Mouse (Mus musculus) ES-Bruce4 (cell line): ENCODE results near the gene Ypel3. TPM values are rescaled to one million over a fixed set of nuclear protein-coding genes. Genes with fewer than 3 reads are reported as not detected.

Experiments
- H3K27ac ChIP-seq: 2 replicates; pipeline ENCODE4 v1.5.1; 2012; ENCODE audit warnings: low read length, inconsistent platforms; ENCODE audit not compliant: insufficient read depth
- H3K27me3 ChIP-seq: 2 replicates; pipeline ENCODE4 v1.6.1; 2012; ENCODE audit warnings: mild to moderate bottlenecking, low read length, inconsistent platforms; ENCODE audit not compliant: control insufficient read depth, poor library complexity, insufficient read depth, severe bottlenecking
- H3K36me3 ChIP-seq: 2 replicates; pipeline ENCODE4 v1.6.1; 2012; ENCODE audit warnings: inconsistent platforms, mild to moderate bottlenecking, low read length, moderate library complexity; ENCODE audit not compliant: control insufficient read depth, poor library complexity, insufficient read depth, severe bottlenecking
- H3K4me1 ChIP-seq: one replicate; pipeline ENCODE4 v1.8.1; 2011; ENCODE audit warnings: low read length; ENCODE audit not compliant: control insufficient read depth, insufficient read depth
- H3K4me3 ChIP-seq: 2 replicates; pipeline ENCODE4 v1.5.1; 2011; ENCODE audit warnings: low read depth, mild to moderate bottlenecking, low read length
- H3K9ac ChIP-seq: 2 replicates; pipeline ENCODE4 v1.6.1; 2012; ENCODE audit warnings: low read depth, mild to moderate bottlenecking, inconsistent platforms; ENCODE audit not compliant: poor library complexity, severe bottlenecking
- H3K9me3 ChIP-seq: replicated peaks from 2 replicates; pipeline ENCODE4 v1.6.1; 2012; ENCODE audit warnings: mild to moderate bottlenecking, low read length, inconsistent platforms; ENCODE audit not compliant: control insufficient read depth, poor library complexity, insufficient read depth, severe bottlenecking
- CTCF ChIP-seq: IDR thresholded peaks from one replicate; pipeline ENCODE4 v1.8.1; 2011; ENCODE audit warnings: low read depth, low read length
- EP300 ChIP-seq: IDR thresholded peaks from 2 replicates; pipeline ENCODE4 v1.6.1; 2011; ENCODE audit warnings: low read depth, low read length; ENCODE audit not compliant: insufficient read depth
- POLR2A ChIP-seq: IDR thresholded peaks from one replicate; pipeline ENCODE4 v1.8.1; 2011; ENCODE audit warnings: low read length; ENCODE audit not compliant: insufficient read depth
- polyA plus RNA-seq: library from polyadenylated mRNA; stranded (reverse); fragments of >200 nt; gene quantifications from 2 replicates; pipeline ENCODE4 v1.2.4, GENCODE M21; 2011; ENCODE audit warnings: low read depth; ENCODE audit not compliant: missing spikeins, insufficient read depth, insufficient read length

Ypel3 gene
- polyA plus RNA-seq, 1 experiment = 56.8 TPM

DNA sequence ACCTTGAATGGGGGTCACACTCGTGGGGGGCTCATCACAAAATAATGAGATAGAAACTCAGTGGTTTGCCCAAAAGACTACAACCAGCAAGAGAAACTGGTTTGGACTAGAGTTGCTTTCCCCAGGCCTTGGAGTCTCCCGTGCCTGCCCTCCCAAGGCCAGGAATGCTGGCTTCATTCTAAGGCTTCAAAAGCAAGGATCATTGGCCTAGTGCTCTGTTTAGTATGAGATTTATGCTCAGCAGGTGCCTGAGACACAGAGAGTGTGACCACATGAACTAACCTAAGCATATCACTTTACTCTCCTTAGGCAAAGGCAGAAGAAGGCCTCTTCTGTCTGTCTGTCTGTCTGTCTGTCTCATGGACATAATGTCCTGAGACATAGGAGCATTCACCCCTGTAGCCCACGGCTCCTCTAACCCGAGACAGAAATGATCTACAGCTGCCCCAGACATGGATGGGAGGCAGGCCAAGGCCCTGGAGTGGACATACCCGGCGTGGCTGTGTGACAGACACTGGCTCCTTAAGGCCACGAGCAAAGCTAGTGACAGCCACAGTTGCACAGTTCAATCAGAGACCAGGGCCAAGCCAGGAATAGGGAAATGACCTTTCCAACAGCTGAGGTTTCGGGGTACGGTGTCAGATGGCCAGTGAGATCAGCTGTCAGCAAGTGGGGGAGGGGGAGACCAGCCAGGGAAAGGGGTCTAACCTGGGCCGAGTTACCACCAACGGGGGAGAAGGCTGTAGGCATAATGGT lies 25.6 kb downstream of the Ypel3 start:
- Histone ChIP-seq H3K9ac (no peak overlapping the region), H3K27ac (no peak overlapping the region), H3K4me3 (no peak overlapping the region), H3K9me3 (no peaks in the 10 kb centered on the region), H3K4me1 (no peaks in the 10 kb centered on the region), H3K36me3 (peaks cover 2% of the 10 kb centered on the region), H3K27me3 (no peaks in the 10 kb centered on the region)
- TF ChIP-seq POLR2A (no peak), EP300 (no peak), CTCF (no peak)

GRCm38 (mm10) chr7:126803181-126803580 lies 26.4 kb downstream of the Ypel3 start:
- Histone ChIP-seq H3K9ac (no peak overlapping the region), H3K36me3 (no peaks in the 10 kb centered on the region), H3K27ac (no peak overlapping the region), H3K4me3 (no peak overlapping the region), H3K27me3 (no peaks in the 10 kb centered on the region), H3K4me1 (no peaks in the 10 kb centered on the region), H3K9me3 (no peaks in the 10 kb centered on the region)
- no peak for TF ChIP-seq EP300
- TF ChIP-seq POLR2A = no peak
- no peak for TF ChIP-seq CTCF

GRCm38 (mm10) chr7:126803751-126804150 lies 27.0 kb downstream of the Ypel3 start:
- no peak for TF ChIP-seq EP300
- TF ChIP-seq CTCF = no peak
- no peak for TF ChIP-seq POLR2A
- no peak overlapping the region for H3K4me3 ChIP-seq
- H3K4me1 ChIP-seq = no peaks in the 10 kb centered on the region
- H3K9me3 ChIP-seq = no peaks in the 10 kb centered on the region
- H3K27ac ChIP-seq = no peak overlapping the region
- H3K9ac ChIP-seq = no peak overlapping the region
- H3K36me3 ChIP-seq = no peaks in the 10 kb centered on the region
- no peaks in the 10 kb centered on the region for H3K27me3 ChIP-seq

DNA sequence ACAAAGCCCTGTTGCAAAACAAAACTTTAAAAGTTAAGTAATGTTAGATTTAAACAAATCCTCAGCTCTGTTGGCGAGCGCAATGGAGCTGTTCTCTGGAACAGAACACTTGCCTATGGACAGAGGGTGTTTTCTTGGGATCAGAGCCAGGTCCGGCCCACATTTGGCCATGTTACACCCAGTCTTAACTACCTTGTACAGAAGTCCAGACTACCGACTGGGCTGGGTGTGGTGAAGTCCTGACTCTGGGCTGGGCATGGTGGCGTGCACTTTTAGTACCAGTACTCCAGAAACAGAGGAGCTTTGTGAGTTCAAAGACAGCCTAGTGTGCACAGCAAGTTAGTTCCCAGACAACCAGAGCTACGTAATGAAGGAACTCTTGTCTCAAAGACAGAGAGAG lies 30.2 kb downstream of the Ypel3 start:
- TF ChIP-seq POLR2A = no peak
- TF ChIP-seq CTCF = no peak
- TF ChIP-seq EP300 = no peak
- Histone ChIP-seq H3K4me3 (no peak overlapping the region), H3K27ac (no peak overlapping the region), H3K36me3 (no peaks in the 10 kb centered on the region), H3K4me1 (no peaks in the 10 kb centered on the region), H3K27me3 (no peaks in the 10 kb centered on the region), H3K9ac (no peak overlapping the region), H3K9me3 (no peaks in the 10 kb centered on the region)

DNA sequence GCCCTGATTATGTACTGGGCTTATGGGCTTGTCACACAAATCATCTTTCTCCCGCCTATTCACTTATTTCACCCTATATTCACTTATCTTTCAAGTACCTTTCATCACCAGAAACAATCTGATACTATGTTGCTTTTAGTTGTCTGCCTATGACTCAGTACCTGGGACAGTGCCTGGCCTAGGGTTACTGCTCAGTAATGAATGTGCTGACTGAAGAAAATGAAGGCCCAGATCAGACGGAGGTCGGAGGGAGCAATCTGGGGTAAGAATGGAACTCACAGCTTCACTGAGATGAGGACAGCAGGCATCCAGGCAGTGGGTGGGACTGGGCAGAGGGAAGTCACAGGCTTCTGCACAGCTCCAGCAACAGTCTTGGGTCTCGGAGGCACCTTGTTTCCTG lies 30.6 kb downstream of the Ypel3 start:
- Histone ChIP-seq H3K4me3 (no peak overlapping the region), H3K4me1 (no peaks in the 10 kb centered on the region), H3K36me3 (no peaks in the 10 kb centered on the region), H3K9ac (no peak overlapping the region), H3K27me3 (no peaks in the 10 kb centered on the region), H3K9me3 (no peaks in the 10 kb centered on the region), H3K27ac (no peak overlapping the region)
- TF ChIP-seq EP300 (no peak), POLR2A (no peak), CTCF (no peak)

- Histone ChIP-seq H3K4me1 (peaks cover 3% of the 10 kb centered on the region), H3K4me3 (peak overlapping the region; percentile 87), H3K27ac (peak overlapping the region; percentile 63), H3K9me3 (no peaks in the 10 kb centered on the region), H3K9ac (peak overlapping the region; percentile 71), H3K36me3 (no peaks in the 10 kb centered on the region), H3K27me3 (no peaks in the 10 kb centered on the region)
- TF ChIP-seq CTCF (no peak), EP300 (peak; percentile 76; the same call in 1 of the 2 replicates), POLR2A (peak; percentile 12)
These were observed 32.1 kb downstream of the Ypel3 start for GRCm38 (mm10) chr7:126808703-126809455.
